Mouse (Mus musculus): Measurements from ENCODE around the gene Kcnmb2. TPM values are rescaled to one million over a fixed set of nuclear protein-coding genes. Genes with fewer than 3 reads are reported as not detected.

Kcnmb2 gene
- total RNA-seq, 4 experiments from 2014 or later: 4.1 to 9.9 (median 5.4) TPM

DNA sequence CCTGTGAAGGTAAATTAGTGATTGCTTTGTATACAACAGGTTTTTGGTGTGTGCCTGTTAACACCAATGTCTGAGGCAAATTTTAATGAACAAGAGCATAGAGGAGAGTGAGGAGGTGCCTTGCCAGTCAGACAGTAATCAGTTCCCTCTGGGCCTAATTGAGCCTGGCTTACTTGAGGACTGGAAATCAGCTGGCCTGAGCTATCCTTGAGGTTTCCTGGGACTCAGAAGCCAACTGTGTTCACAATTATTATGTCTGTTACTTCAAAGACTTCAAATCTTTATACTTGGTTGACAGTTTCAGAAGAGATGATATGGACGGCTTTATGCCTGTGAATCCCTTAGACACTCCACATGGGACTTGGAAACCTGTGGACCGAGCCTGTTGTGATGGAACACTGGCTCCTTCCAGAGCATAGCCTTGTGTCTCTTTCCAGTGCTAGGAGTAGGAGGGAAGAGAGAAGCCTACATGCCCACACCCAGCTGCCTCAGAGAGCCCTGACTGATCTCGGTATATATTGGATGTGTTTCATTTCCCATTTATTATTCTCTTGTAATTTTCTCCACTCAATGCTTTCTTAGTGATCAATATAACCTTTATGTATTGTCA is 230.2 kb downstream of the Kcnmb2 start:
- no peak for DNase-seq (ENCODE audit: low spot score in 2 of 2)

DNA sequence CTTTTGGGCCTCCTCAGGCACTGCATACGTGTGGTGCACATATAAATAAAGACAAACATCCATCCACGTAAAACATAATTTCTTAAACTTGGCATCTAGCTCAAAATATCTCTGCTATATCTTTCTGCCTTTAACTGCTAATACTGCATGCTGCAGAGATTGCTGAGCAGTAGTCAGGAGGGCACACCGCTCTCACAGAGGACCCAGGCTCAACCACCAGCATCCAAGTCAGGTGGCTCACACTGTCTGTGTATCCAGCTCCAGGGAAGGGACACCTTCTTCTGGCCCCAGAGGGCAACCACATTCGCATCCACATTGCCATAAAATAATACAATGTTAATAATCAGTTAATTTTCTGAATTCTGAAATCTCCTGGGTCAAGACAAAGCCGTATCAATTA is 241.9 kb downstream of the Kcnmb2 start:
- no peak for DNase-seq (ENCODE audit: low spot score in 2 of 2)

DNA sequence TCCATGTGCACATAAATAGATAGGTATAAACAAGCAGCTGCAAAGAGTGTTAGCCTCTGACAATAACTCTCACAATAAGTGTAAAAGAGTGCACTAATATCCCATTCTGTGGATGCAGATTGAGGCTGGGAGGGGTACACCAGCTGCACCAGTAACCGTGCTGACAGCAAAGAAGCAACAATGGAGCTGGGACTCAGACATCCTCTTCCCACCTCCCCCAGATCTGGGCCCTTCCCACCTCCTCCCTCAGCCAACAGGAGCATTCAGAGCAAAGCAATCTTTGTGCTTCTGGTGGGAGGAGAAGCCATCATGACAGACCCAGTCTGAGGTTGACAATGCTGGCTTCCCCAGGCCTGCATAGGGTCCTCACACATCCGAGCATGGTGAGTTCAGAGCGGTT is 242.3 kb downstream of the Kcnmb2 start:
- DNase-seq (ENCODE audit: low spot score in 2 of 2): peak in 1 of 2 experiments; percentile 7

DNA sequence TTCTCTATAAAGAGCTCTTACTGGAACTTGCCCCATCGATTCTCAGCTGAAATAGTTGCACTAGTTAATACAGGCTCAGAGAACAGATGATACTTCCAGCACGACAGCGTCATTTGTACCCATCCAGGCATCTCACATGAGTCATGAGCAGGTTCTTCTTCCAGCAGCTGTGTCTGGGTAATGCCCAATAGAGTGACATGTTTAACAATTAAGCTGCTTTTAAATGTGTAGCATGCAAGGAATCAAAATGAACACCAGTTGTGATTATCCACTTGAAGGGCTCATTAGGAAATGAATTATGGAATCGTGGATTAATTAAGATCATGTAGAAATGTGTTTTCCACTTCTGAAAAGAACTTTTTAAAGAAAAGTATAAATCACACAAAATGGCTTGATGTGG is 245.4 kb downstream of the Kcnmb2 start:
- DNase-seq (ENCODE audit: low spot score in 2 of 2): no peak

GRCm38 (mm10) chr3:32149851-32150570 is 247.7 kb downstream of the Kcnmb2 start:
- DNase-seq (ENCODE audit: low spot score in 2 of 2): no peak

GRCm38 (mm10) chr3:32180519-32180918 is 278.2 kb downstream of the Kcnmb2 start:
- no peak for DNase-seq (ENCODE audit: low spot score in 2 of 2)

- DNase-seq (ENCODE audit: low spot score in 2 of 2): no peak
These were observed 283.7 kb downstream of the Kcnmb2 start for GRCm38 (mm10) chr3:32185855-32186522.

DNA sequence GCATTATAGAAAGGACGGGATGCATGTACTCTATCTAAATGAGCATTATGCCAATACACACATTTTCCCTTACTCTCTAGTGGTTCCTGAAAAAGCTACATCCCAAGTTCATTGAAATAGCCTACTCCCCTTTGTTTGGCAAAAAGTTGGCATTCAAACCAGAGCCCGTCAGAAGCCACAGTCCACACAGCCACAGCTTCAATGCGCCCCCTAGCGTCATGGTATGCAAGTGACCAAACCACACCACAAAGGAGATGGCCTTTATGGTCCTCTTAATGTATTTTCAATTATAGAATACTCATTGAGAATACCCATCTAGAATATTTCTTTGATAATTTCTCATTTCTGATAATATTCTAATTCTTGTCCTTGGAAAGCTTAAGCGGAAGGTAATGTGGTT is 286.2 kb downstream of the Kcnmb2 start:
- DNase-seq (ENCODE audit: low spot score in 2 of 2): peak; percentile 13

- DNase-seq (ENCODE audit: low spot score in 2 of 2): no peak
These were observed 286.6 kb downstream of the Kcnmb2 start for GRCm38 (mm10) chr3:32188955-32189354.

DNA sequence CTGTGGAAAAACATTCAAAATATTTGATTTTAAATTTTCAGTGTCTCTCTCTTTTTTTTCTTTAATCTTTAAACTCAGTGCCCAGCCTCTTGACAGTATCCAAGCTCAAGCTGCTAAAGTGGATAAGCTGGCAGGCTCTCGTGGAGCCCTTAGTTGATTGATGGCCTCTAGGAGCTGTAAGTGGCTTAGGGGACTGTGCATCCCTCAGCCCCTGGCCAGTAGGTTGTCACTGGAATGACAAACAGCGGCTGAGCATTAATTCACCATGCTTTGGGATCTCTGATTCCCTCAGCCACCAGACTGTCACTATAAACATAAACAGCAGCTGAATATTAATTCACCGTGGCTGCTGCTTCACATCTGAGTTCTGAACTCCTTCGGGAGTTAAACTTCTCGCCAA is 287.6 kb downstream of the Kcnmb2 start:
- DNase-seq (ENCODE audit: low spot score in 2 of 2): no peak

- DNase-seq (ENCODE audit: low spot score in 2 of 2): no peak
These were observed 291.7 kb downstream of the Kcnmb2 start for GRCm38 (mm10) chr3:32194014-32194413.

- DNase-seq (ENCODE audit: low spot score in 2 of 2): no peak
These were observed 324.4 kb downstream of the Kcnmb2 start for GRCm38 (mm10) chr3:32226755-32227154.

DNA sequence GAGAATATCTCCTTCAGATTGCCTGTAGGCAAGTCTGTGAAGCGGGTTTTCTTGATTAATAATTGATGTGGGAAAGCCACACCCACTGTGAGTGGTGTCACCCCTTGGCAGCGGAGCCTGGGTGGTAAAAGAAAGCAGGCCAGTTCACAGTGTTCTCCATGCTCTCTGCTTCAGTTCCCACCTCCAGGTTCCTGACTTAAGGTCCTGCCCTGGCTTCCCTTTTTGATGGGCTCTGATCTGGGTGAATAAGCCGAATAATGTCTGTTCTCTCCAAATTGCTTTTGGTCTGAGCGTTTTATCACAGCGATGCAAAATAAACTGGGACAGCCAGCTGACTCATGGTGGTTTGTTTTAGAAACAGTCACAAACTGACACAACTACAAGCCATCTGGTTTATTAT is 334.5 kb downstream of the Kcnmb2 start:
- no peak for DNase-seq (ENCODE audit: low spot score in 2 of 2)

All from left cerebral cortex, adult 8-10 months (tissue).